Mouse (Mus musculus): ENCODE results near the gene Lrrc75b.

DNA sequence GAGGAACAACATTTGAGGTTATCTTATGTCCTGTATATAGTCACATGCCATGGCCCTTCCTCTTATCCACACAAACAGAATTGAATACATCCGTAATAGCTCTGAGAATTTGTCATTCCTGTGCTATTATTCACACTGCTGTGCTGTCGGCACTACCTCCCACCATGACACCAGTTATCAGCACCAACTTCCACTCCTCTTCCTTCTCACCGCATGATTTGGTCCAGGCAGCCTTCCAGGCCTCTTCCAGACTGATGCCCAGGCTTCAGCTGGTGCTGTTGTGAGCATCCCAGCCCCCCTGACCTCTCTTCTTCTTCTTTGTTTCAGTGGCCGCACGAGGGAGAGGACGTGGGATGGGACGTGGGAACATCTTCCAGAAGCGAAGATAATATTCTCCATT lies 25.2 kb downstream of the Lrrc75b start:
- TF ChIP-seq CTCF (IDR thresholded peaks at IDR 0.05; ENCODE audit: control insufficient read depth, insufficient read depth, low read length) (no peak), POLR2A (IDR thresholded peaks at IDR 0.05; ENCODE audit: borderline replicate concordance, control insufficient read depth, low read depth, low read length) (no peak)
